Mouse (Mus musculus) neural tube, embryonic 13.5 days (tissue): ENCODE results near the gene Vps53. TPM values are rescaled to one million over a fixed set of nuclear protein-coding genes. Genes with fewer than 3 reads are reported as not detected.

Source experiments
- polyA plus RNA-seq: library from polyadenylated mRNA; unstranded; fragments of >200 nt; fragmentation: Nextera tagmentation; extraction: Ambion mirVana; gene quantifications from 2 replicates; pipeline ENCODE4 v1.2.1, GENCODE M21; 2015

Vps53 gene
- polyA plus RNA-seq, 1 experiment from 2014 or later, result 69.3 TPM

Other genes with a start within 250 kb of the Vps53 start
- gene Rph3al, start 241.2 kb downstream of the Vps53 start, polyA plus RNA-seq, result 1.7 and 2.3 TPM in 2 replicates
- gene 1700016K19Rik, start 179.7 kb downstream of the Vps53 start, polyA plus RNA-seq, result 0.43 and 0.68 TPM in 2 replicates
- 12.1 and 13.6 TPM in 2 replicates for gene Rflnb, start 151.9 kb downstream of the Vps53 start, polyA plus RNA-seq
- 28.4 and 28.6 TPM in 2 replicates for gene Fam57a, start within 50 bp of the Vps53 start, polyA plus RNA-seq
- 0.73 and 0.76 TPM in 2 replicates for gene Dbil5, start 38.0 kb upstream of the Vps53 start, polyA plus RNA-seq
- gene Gemin4, start 38.0 kb upstream of the Vps53 start, polyA plus RNA-seq, result 14.6 and 16.9 TPM in 2 replicates
- 19.7 and 20.8 TPM in 2 replicates for gene Mrm3, start 64.1 kb upstream of the Vps53 start, polyA plus RNA-seq
- gene Glod4, start 64.1 kb upstream of the Vps53 start, polyA plus RNA-seq, result 108 and 112 TPM in 2 replicates
- gene Nxn, start 219.5 kb upstream of the Vps53 start, polyA plus RNA-seq, result 36.4 and 38.7 TPM in 2 replicates
- gene Timm22, start 227.3 kb upstream of the Vps53 start, polyA plus RNA-seq, result 103 and 124 TPM in 2 replicates